Mouse (Mus musculus) G1E (cell line): ENCODE data around the gene Abcg5.

Experiments
- CTCF ChIP-seq: IDR thresholded peaks from 2 replicates; pipeline ENCODE4 v1.5.1; 2012; ENCODE audit warnings: low read depth, low read length, inconsistent platforms, mixed read lengths
- GATA1 ChIP-seq: IDR thresholded peaks from 2 replicates; pipeline ENCODE4 v1.6.1; 2012; ENCODE audit warnings: borderline replicate concordance, low read length, inconsistent platforms, mixed read lengths
- TAL1 ChIP-seq: conservative IDR thresholded peaks from 2 replicates; pipeline ENCODE4 v1.6.1; 2012; ENCODE audit warnings: low read depth, low read length, inconsistent platforms, mixed read lengths

DNA sequence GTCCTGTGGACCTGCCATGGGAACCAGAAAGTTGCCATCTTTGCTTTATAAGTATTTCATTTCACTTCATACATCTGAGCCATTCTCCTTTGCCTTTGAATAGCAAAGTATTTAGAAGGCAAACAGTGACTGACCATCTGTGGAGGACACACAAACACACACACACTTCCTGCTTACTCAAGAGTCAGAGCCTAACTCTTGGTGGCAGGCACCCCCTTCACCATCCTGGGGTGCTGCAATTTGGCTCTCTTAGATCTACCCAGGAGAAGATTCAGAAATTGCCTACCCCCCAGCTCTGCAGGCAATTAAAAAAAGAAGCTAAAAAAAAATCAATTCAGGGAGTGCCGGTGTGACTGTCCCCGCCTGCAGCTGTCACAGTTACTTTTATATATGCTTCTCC, 36.3 kb downstream of the Abcg5 start:
- TF ChIP-seq GATA1 (no peak), CTCF (no peak), TAL1 (no peak)
